Mouse (Mus musculus) spleen, adult 2 months (tissue): ENCODE results near the gene Ltbp2. TPM values are rescaled to one million over a fixed set of nuclear protein-coding genes. Genes with fewer than 3 reads are reported as not detected.

Experiments
- DNase-seq, 2 experiments: peaks; one replicate each; pipeline versions ENCODE4 v3.0.0 to v3.0.0-alpha.2; 2012 to 2021; ENCODE audit warnings: low spot score in 2 of 2, low read depth in 1 of 2
- H3K27ac ChIP-seq: fragments of 200-500 bp; 2 replicates; pipeline ENCODE4 v1.5.1; 2012; ENCODE audit warnings: low read length, inconsistent platforms; ENCODE audit not compliant: insufficient read depth
- H3K27me3 ChIP-seq: fragments of 200-500 bp; 2 replicates; pipeline ENCODE4 v1.6.1; 2012; ENCODE audit warnings: mild to moderate bottlenecking, moderate library complexity, low read length, inconsistent platforms; ENCODE audit not compliant: control insufficient read depth, insufficient read depth
- H3K36me3 ChIP-seq: fragments of 200-500 bp; 2 replicates; pipeline ENCODE4 v1.6.1; 2012; ENCODE audit warnings: mild to moderate bottlenecking, low read length, inconsistent platforms; ENCODE audit not compliant: control insufficient read depth, insufficient read depth
- H3K4me1 ChIP-seq: fragments of 200-500 bp; 2 replicates; pipeline ENCODE4 v1.6.1; 2011; ENCODE audit warnings: inconsistent platforms; ENCODE audit not compliant: control insufficient read depth, insufficient read depth, insufficient read length
- H3K4me3 ChIP-seq: fragments of 200-500 bp; 2 replicates; pipeline ENCODE4 v1.5.1; 2011; ENCODE audit warnings: mild to moderate bottlenecking, inconsistent platforms; ENCODE audit not compliant: insufficient read depth, insufficient read length; ENCODE audit errors: extremely low read depth
- CTCF ChIP-seq: fragments of 200-500 bp; IDR thresholded peaks from 2 replicates; pipeline ENCODE4 v1.5.1; 2011; ENCODE audit warnings: mild to moderate bottlenecking, inconsistent platforms; ENCODE audit not compliant: insufficient read depth, insufficient read length, insufficient replicate concordance; ENCODE audit errors: extremely low read depth
- POLR2A ChIP-seq: fragments of 200-500 bp; IDR thresholded peaks from 2 replicates; pipeline ENCODE4 v1.6.1; 2011; ENCODE audit warnings: low read depth, low read length, inconsistent platforms
- WGBS: fragments of 180-500 bp; shearing (Covaris S2); methylation state at CpG from one replicate; pipeline ENCODE4 v1.1.7; 2018; 5-methylcytosine and 5-hydroxymethylcytosine counted together
- polyA plus RNA-seq: library from polyadenylated mRNA; depleted of rRNA; stranded (reverse); fragments of >200 nt; gene quantifications from 2 replicates; pipeline ENCODE4 v1.2.3, GENCODE M21; 2012

Gene Ltbp2
- polyA plus RNA-seq, 1 experiment: 20.1 TPM

DNA sequence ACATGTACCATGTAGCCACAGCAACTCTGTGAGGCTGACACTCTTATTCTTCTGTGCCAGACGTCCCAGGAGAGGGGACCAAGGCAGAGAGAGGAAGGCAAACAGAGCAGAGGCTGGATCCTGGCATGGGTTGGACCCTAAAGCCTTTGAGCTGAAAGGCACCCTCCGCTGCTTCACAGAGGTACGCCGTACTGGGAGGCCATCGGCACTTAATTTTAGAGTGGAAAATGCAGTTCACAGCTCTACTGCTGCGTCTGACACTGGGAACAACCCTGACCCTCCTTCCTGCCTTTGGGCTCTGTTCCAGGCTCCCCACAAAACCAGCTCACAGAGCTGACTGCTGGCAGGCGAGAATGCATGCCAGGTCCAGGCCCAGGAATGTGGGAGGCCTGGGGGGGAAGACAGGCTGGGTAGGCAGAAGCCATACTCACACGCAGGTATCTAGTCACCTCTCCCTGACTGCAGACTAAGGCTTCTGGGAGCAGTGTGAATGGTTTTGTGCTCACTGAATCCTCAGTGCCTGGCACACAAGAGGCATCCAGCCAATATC, 48.9 kb downstream of the Ltbp2 start:
- 60% methylated on average over 8 of the region's 8 CpGs for WGBS
- no peak for DNase-seq
- TF ChIP-seq CTCF (no peak), POLR2A (no peak)
- H3K27me3 ChIP-seq: no peaks in the 10 kb centered on the region
- no peak overlapping the region for H3K4me3 ChIP-seq
- no peaks in the 10 kb centered on the region for H3K4me1 ChIP-seq
- H3K27ac ChIP-seq: no peak overlapping the region
- no peaks in the 10 kb centered on the region for H3K36me3 ChIP-seq

DNA sequence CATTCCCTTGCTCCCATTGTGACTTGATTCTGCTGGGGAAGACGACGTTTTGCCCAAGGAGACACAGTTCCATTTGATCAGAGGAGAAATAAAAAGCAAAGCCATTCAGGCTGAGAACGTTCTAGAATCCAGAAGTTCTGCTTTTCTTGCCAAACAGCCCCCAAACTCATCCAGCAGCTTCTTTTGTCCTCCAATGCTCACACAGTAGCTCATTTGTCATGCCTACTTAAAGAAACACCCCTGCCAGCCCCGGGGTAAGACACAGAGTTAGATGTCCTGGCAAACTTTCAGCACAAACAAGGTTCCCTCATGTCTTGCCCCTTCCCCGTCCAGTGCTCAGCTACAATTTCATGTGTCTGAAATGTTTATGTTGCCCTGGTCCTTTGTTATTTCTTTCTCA, 52.1 kb downstream of the Ltbp2 start:
- Histone ChIP-seq H3K4me1 (no peaks in the 10 kb centered on the region), H3K4me3 (no peak overlapping the region), H3K36me3 (no peaks in the 10 kb centered on the region), H3K27me3 (no peaks in the 10 kb centered on the region), H3K27ac (no peak overlapping the region)
- no peak for DNase-seq
- 69% methylated on average over 5 of the region's 5 CpGs for WGBS
- TF ChIP-seq CTCF (no peak), POLR2A (no peak)

DNA sequence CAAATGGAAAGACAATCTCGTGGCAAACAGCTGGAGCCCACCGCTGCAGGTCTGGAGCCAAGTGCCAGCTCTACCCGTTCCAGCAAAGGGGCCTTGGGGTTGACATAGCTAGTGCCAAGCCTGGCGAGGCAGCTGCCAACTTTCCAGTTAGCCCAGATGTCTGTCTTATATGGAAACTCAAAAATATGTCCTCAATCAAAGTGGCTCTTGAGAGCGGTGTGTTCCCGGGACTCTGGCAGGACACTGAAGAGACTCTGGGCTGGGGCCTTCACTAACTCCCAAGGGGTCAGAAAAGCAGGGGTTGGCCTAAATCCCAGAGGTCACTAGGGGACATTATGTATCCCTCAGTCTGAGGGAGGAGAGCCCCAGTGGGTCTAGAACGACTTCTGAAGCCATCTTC, 52.7 kb downstream of the Ltbp2 start:
- Histone ChIP-seq H3K27me3 (no peaks in the 10 kb centered on the region), H3K36me3 (no peaks in the 10 kb centered on the region), H3K4me1 (no peaks in the 10 kb centered on the region), H3K27ac (no peak overlapping the region), H3K4me3 (no peak overlapping the region)
- no peak for DNase-seq
- 84% methylated on average over 7 of the region's 7 CpGs for WGBS
- TF ChIP-seq POLR2A (no peak), CTCF (no peak)

DNA sequence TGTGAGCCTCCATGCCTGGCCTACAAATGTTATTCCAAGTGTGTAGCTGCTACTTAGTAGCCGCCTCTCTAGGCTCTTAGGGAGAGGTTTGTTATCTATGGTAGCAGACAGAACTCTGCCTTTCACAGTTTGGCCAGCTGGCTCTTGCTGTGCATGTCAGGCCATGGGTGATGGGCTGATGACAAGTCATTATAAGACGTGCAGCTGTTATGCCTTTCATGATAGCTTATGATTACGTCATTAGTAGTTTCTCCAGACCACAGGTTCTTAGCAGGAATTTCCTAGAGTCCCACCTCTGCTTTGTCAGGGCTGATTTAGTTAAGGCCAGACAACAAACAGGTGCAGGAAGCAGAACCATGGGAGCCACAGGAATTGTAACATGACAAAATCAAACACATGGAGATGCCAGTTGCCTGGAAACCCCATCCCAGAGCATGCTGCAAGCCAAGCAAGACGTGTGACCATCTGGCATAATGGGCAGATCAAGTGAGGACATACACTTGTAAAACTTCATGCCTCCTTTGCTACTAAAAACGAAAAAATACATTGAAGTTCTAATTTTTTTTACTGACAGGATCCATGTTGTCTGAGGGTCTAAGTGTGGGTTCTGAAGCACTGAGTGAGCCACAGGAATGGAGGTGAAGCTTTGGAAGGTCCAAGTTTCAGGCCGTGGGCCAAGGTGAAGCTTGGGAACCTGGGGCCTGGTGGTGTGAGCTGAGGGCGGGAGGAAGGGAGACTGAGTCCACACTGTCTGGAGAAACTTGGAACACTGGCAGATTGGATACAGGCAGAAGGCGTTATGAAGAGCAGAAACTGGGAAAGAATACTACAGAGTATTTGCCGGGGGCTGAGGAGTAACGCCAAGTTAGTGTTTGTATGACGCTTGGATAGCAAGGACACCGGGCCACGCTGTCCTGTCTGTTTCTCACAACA, 56.8 kb downstream of the Ltbp2 start:
- DNase-seq: no peak
- Histone ChIP-seq H3K4me3 (no peak overlapping the region), H3K27me3 (no peaks in the 10 kb centered on the region), H3K4me1 (no peaks in the 10 kb centered on the region), H3K27ac (no peak overlapping the region), H3K36me3 (no peaks in the 10 kb centered on the region)
- 89% methylated on average over 13 of the region's 13 CpGs for WGBS
- TF ChIP-seq CTCF (no peak), POLR2A (no peak)

DNA sequence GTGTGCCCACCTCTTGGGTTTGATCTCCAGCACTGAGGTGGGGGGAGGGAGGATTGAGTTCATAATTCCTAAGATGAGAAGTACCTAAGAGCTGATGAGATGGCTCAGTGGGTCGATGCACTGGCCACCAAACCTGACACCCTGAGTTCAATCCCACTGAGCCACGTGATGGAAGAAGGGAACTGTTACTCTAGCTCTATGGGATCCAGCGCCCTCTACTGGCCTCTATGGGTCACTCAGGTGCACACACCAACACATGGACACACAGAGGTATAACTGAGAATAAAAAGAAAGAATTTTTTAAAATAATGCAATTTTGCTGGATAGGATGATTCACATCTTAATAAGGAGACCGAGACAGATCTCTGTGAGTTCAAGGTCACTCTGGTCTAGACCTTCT, 57.8 kb downstream of the Ltbp2 start:
- H3K36me3 ChIP-seq: no peaks in the 10 kb centered on the region
- no peak overlapping the region for H3K4me3 ChIP-seq
- no peak for DNase-seq
- H3K27me3 ChIP-seq: no peaks in the 10 kb centered on the region
- no peak overlapping the region for H3K27ac ChIP-seq
- no peak for TF ChIP-seq POLR2A
- TF ChIP-seq CTCF: no peak
- 68% methylated on average over 4 of the region's 4 CpGs for WGBS
- H3K4me1 ChIP-seq: no peaks in the 10 kb centered on the region

DNA sequence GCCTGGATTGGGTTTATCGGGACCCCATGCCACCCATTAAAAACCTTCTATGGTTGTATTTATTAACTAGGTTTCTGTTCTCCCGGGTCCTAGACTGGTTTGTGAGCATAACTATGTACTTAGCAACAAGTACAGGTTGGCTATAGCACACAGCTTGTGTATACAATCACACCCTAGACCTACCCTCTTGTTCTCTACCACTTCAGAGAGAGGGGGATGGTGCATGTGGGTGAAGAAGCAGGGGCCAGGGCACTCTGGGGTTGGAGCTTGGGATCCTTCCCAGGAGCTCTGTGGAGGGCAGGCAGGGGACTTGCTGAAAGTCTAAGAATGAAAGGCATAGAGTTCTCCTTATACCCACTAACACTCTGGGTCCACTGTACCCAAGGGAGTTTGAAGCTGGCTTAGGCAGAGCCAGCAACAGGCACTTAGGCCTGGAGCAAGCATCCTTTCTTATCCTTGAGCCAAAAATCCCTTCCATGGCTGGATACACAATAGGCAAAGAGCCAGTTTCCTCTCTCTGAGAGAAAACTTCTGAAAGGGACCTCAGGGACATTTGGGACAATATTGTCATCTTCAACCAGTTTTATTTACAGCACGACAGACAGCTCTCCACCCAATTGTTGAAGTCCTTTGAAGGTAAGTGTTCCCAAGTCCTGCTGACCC, 61.5 kb downstream of the Ltbp2 start:
- H3K36me3 ChIP-seq: no peaks in the 10 kb centered on the region
- WGBS: 90% methylated on average over 3 of the region's 3 CpGs
- no peak overlapping the region for H3K27ac ChIP-seq
- no peaks in the 10 kb centered on the region for H3K4me1 ChIP-seq
- H3K27me3 ChIP-seq: no peaks in the 10 kb centered on the region
- DNase-seq: no peak
- no peak for TF ChIP-seq POLR2A
- TF ChIP-seq CTCF: no peak
- H3K4me3 ChIP-seq: no peak overlapping the region

DNA sequence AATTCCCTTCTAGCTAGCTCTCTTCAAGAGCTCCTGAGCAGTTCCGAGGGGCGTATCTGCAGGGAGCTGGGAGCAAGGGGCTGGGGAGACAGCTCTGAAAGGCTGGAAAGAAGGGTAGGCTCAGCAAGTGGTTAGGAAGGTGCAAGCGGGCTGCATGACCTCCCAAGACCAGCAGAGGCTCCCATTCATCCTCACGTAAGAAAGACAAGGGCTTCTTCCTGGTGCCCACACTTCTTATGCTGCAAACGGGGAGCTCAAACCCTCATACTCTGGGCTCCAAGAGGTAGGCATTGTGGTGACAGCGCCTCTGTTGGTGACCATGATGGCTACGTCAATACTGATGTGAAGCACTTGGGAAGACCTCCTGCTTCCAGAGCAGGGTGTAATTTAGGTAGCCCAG, 62.6 kb downstream of the Ltbp2 start:
- TF ChIP-seq POLR2A: no peak
- no peak for TF ChIP-seq CTCF
- no peak for DNase-seq
- Histone ChIP-seq H3K4me1 (no peaks in the 10 kb centered on the region), H3K4me3 (no peak overlapping the region), H3K27ac (no peak overlapping the region), H3K36me3 (no peaks in the 10 kb centered on the region), H3K27me3 (no peaks in the 10 kb centered on the region)
- WGBS: 59% methylated on average over 7 of the region's 7 CpGs
